Mouse (Mus musculus) testis, postnatal 14 days (tissue): Measurements from ENCODE around the gene Pbx4.

Experiments
- DNase-seq: peaks from one replicate; pipeline ENCODE4 v3.0.0; 2021; ENCODE audit warnings: low spot score

The Pbx4 gene

DNA sequence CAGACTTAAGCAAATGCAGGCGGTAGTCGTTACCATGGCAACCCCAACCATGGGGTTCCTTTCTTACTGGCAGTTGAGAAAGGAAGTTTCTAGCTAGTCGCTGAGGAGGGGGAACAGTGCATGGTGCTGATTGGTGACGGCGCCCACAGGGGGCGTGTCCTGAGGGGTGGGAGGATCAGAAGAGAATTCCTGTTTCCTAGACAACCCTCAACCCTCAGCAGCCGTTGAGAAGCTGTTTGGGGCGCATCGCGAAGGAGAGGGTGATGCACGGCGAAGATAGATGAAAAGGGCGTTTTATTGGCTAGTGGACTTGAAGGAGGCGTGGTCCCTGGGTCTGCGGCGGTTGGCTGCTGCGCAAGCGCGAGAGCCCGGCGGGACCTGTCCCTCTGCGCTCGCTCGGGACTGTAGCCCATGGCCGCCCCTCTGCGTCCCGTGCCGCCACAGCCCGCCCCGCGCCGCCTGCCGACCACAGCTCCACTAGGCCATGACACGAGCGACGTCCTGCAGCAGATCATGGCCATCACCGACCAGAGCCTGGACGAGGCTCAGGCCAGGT is at the start of gene Pbx4:
Pbx4 (plus strand) TSS at position 194 of the 556 bp plus-strand sequence.
- DNase-seq: peak; percentile 90

DNA sequence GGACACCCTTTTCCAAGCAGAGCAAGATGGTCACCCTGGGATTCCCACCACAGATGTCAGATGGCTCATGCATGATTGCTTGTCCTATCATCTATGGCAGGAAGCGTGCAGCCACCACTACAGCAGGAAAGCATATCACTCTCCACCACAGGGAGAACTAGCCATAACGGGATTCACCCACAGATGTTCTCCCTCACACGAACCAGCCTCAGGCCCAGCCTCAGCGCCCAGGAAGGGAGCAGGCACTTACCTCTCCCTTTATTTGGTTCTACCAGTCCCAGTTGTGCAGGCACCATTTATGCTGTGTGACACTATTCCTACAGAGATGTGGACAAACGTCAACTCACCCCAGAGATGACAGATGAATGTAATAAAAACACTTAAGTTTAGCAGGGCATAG is 43.2 kb upstream of the Pbx4 start:
- no peak for DNase-seq

DNA sequence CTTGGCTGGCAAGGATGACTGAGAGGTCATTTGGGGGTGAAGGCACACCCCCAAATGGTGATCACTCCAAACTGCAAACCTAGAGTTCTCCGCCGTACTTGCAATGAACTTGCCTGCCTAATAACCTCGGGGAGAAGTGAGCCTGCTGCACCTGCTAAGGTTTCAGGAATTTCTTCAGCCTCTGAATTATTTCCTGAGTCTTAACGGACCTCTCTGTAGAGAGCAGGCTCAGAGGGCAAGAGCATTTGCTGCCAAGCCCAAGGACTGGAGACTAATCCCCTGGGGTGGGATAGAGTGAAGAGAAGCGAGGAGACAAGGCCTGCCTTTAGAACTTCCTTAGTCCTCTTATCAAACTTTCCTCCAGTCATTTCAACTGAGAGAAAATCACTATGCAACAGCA is 42.6 kb upstream of the Pbx4 start:
- DNase-seq: no peak

DNA sequence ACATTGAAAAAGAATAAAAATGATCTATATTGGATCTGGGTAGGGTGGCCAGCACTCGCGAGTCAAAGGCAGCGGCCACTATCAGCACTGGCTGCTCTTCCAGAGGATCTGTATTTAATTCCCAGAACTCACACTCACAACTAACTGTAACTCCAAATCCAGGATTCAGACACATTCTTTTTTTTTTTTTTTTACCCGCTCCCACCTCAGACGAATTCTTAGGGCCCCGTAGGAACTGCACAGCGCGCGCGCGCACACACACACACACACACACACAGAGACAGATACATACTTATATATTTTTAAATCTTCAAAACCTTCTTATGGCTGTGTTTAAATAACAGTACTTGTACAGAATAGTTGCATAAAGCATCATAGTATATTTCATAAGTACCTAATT is 41.9 kb upstream of the Pbx4 start:
- no peak for DNase-seq

DNA sequence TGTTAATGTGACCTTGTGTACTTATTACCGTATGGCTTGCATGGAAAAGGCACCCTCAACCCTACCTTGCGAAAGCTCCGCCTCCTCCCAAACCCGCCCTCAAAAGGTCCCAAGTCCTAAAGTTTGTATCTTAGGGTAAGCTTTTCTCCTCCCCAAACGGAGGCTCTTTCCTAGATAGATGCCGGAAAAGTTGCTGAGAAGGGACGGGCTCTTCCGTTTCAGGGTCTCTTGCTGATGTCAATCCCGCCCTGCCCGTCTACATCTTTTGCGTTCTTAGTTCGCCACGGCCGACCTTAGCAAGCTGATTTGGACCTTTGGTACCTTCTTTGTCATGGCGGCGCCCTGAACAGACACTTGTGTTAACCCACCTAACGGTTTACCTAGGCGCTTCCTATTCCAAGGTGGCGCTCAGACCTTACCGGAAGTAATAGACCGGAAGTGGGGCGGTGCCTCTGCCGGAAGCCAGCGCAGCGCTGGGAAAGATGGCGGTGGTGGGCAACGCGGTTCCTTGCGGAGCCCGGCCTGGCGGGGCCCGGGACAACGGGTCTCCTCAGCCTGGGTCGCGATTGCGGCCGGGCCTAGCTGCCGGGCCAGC is 41.4 kb upstream of the Pbx4 start, which contains the start of the genes Atp13a1 and Zfp866:
Atp13a1 (plus strand) TSS at position 391 of the 595 bp plus-strand sequence.
Zfp866 (minus strand) TSS at position 406 of the 595 bp plus-strand sequence.
- DNase-seq: peak; percentile 91

DNA sequence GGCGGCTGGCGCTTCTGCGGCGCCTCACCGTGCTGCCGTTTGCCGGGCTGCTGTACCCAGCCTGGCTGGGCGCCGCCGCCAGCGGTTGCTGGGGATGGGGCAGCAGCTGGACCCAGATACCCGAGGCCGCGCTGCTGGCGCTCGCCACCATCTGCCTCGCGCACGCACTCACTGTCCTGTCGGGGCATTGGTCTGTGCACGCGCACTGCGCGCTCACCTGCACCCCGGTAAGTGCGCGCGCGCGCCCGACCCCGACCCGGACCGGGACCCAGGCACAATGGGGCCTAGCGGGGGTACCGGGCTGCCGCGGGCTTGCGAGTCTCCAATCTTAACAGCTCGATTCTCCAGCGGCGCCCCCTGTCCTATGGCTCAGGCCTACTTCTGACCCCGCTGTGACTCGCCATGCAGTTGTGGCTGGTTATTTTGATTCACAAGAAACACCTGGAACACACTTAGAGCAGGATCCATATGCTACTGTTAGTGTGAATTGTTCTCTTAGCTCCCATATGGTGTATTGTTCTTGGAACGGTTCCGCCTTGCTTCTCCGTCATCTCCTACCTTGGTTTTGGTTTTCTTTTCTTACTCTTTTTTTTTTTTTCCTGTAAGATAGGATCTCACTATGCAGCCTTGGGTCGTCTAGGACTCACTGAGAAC is 40.7 kb upstream of the Pbx4 start:
- peak; percentile 77 for DNase-seq

DNA sequence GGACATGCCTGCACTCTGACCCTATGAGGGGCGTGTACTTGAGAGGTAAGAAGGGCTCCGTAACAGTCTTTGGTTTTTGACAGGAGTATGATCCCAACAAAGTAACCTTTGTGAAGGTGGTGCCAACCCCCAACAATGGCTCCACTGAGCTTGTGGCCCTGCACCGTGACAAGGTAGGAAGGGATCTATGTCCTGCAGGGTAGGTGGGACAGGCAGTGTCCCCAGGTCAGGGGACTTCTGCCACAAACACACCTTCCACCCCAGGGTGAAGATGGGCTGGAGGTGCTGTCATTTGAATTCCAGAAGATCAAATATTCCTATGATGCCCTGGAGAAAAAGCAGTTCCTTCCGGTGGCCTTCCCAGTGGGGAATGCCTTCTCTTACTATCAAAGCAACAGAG is 38.6 kb upstream of the Pbx4 start:
- DNase-seq: no peak

DNA sequence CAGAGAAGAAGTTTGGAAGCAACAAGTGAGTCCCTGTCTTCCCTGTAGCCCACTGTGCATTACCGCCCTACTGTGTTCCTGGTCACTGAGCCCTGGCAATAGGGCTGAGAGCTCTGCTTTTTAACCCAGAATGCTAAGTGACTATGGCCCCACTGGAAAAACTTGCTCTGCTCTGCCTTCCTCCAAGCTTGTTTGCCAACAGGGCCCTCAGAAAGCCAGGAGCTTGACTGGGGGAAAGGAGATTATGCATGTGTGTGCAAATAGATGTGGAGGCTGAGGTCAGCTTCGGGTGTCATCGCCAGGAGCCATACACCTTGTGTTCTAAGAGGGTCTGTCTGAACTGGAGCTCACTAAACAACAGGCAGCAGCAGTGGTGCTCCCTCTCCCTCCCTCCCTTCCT is 38.2 kb upstream of the Pbx4 start:
- DNase-seq: no peak

DNA sequence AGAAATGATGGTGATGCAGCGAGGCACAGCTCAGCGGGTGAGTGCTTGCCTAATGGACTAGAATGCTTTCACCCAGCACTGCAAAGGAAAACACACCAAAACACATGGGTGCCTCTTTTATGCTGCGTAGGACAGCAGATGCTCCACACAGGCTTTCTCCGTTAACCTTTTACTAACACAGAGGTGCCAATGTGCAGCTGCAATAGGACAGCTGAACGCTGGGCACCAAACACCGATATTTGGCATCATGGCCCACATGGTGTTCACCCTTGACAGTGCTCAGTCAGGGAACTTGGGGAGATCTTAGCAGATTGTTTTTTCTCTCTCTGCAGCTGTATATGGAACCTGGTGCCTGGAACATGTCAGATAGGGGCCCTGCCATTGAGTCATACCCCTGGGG is 37.4 kb upstream of the Pbx4 start:
- no peak for DNase-seq

DNA sequence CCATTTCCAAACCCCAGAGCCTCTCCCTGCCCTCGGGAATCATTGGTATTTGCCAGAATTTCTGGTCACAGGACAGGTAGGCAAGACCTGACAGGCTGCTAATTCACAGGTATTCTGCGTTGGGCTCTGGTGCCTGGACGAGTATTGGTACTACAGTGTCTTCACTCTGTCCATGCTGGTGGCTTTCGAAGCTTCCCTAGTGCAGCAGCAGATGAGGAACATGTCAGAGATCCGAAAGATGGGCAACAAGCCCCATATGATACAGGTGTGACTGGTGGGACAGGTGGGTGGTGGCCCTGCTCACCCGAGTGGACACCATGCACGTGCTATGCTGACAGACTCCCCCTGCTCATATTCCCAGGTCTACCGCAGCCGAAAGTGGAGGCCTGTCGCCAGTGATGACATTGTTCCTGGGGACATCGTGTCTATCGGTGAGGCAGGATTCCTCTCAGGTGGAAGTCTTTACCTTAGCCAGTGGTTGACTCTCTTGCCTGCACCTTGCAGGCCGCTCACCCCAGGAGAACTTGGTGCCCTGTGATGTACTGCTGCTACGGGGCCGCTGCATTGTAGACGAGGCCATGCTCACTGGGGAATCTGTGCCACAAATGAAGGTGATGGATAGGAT is 35.5 kb upstream of the Pbx4 start:
- DNase-seq: no peak

DNA sequence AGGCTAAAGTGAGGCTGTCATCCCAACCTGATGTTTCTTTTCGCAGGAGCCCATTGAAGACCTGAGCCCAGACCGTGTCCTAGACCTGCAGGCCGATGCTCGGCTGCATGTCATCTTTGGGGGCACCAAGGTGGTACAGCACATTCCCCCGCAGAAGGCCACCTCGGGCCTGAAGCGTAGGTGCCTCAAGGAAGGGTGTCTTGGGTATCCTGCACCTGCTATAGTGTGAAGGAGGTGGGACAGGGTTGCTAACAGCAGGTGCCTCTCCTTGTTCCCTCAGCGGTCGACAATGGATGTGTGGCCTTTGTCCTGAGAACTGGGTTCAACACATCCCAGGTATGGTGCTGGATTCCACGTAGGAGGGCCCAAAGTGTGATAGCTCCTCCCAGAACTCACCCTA is 34.6 kb upstream of the Pbx4 start:
- no peak for DNase-seq

DNA sequence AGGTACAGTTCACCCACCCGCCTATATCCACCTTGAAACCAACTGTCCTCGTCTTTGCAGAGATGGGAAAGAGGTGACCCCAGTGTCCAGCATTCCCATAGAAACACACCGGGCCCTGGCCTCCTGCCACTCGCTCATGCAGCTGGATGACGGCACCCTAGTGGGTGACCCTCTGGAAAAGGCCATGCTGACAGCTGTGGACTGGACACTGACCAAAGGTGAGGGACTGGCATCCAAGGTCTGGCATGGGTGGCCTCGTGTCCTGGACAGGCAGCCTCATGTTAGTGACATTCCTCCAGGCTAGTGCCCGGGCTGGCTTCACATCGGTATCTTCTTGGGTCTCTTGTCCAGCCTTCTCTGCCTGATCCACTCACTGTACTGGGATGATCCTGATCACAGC is 33.0 kb upstream of the Pbx4 start:
- no peak for DNase-seq

DNA sequence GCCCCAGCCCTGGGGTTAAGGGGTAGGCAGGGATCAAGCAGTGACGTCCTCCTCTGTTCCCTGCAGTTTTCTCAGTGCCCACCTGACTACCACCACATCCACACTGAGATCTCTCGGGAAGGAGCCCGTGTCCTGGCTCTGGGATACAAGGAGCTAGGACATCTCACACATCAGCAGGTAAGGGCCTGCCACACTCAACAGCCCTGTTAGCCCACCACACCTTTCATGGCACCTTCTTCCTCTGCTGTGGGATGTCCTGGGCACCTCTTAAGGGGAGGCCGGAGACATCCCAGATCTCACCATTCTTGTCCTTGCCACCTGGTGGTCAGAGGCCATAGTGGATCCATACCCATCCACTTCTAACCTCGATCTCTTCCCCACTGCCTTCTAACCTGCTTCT is 32.3 kb upstream of the Pbx4 start:
- no peak for DNase-seq

DNA sequence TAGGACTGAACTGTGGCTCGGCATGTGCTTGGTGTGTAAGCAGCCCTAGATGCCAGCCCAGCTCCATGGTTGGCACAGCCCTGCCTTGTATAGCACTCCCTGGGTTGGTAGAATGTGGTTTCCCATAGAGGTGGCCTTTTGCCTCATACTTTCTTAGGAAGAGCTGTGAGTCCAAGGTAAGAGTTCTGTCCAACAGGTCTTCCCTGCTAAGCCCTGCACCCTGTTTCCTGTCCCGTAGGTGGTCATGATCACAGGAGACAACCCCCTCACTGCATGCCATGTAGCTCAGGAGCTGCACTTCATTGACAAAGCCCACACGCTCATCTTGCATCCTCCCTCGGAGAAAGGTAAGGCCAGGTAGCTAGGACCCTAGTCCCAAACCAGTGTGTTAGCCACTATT is 30.5 kb upstream of the Pbx4 start:
- no peak for DNase-seq

DNA sequence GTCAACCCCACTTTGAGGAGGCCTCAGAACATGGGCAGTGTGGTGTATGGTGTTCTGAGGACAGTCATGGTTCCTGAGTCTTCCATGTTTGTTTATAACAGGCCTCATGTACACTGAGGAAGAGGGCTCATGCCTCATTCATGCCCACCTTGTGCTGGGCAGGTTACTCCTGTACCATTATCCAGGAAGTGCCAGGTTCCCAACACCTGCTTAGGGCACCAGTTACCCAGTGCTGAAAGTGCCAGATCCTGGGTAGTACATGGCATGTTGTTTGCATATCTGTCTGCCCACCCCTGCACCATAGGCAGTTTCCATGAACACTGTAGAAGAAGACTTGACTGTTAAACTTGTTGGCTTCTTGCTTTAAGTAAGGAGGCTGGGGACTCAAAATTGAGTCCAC is 30.1 kb upstream of the Pbx4 start:
- no peak for DNase-seq

DNA sequence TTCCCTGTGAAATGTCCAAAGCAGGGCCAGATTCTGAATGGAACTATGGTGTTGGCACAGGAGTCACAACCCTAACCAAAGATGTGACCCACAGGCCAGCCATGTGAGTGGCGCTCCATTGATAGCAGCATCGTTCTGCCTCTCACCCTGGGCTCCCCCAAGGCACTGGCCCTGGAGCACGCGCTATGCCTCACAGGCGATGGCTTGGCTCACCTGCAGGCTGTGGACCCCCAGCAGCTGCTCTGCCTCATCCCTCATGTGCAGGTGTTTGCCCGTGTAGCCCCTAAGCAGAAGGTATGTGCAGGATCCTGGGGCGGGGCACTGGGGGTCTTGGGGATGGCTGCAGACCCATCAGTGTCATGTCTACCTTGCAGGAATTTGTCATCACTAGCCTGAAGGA is 28.9 kb upstream of the Pbx4 start:
- DNase-seq: no peak

DNA sequence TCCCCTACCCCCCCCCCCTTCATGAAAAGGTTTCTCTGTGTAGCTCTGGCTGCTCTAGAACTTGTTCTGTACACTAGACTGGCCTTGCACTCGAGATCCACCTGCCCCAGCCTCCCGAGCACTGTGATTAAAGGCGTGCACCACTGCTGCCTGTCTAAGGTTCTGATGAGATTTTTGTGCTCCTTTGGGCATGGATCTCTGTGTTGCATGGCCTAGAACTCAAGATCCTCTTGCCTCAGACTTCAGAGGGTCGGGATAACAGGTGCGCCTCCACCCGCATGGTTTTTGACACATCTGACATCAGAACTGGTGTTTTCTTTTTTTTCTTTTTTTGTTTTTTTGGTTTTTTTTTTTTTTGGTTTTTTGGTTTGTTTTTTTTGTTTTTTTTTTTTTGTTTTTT is 27.8 kb upstream of the Pbx4 start:
- no peak for DNase-seq

DNA sequence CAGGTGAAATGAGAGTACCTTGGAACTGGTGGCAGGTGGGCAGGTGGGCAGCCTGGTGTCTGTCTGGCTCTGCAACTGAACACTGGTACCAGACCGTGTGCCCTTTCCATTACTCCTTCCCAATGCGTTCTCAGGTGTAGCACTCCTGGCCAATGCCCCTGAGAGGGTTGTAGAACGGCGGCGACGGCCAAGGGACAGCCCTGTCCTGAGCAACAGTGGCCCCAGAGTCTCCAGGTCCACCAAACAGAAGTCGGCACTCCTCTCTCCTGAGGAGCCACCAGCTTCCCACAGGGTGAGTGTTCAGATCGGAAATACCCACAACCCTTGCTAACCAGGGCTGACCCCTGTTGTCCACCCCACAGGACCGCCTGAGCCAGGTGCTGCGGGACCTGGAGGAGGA is 27.2 kb upstream of the Pbx4 start:
- no peak for DNase-seq

DNA sequence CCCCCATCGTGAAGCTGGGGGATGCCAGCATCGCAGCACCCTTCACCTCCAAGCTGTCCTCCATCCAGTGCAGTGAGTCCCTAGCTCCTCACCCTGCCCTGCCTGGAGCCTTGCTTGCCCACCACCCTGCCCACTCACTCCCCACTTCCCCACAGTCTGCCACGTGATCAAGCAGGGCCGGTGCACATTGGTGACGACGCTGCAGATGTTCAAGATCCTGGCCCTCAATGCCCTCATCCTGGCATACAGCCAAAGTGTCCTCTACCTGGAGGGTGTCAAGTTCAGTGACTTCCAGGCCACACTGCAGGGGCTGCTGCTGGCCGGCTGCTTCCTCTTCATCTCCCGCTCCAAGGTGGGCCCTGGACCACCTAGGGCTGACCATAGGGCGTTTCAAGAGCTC is 26.8 kb upstream of the Pbx4 start:
- DNase-seq: no peak

DNA sequence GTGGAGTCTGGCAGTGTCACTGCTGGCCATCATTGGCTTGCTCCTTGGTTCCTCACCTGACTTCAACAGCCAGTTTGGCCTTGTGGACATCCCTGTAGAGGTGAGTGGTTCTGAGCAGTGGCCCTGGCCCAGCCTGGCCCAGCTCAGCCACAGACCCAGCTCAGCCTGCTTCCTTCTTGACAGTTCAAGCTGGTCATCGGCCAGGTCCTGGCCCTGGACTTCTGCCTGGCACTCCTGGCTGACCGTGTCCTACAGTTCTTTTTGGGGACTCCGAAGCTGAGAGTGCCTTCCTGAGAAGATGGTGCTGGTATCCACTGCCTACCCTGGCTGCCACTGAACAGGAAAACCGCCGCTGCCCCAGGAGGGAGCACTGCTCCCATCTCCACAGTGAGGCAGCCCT is 25.1 kb upstream of the Pbx4 start:
- no peak for DNase-seq

DNA sequence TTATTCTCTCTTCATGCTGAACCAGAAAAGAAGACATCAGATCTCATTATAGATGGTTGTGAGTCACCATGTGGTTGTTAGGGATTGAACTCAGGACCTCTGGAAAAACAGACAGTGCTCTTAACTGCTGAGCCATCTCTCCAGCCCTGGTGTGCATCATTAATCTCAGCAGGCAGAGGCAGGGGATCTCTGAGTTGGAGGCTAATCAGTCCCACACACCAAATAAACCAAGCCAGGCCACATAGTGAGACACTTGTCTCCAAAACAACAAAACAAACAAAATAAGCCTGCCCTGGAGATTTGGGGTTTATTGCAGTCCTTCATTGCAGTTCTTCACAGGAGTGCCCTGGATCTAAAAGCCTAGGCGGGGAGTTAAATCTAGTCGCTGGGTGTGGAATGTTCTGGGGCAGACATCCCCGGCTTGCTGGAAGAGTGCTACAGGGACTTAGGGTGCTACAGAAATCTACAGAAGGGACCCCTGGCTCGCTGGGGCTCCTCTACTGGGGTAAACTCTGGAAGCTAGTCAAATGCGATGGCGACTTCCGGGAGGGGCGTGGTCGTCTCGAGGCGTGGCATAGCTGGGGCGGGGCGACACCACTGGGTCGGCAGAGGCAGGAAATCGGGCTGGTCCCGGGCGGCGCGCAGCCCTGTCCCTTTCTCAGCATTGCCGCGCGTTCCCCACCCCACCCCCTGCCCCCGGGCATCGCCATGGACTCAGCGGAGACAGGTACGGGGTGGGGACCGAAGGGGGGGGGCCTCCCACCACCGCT is 24.0 kb upstream of the Pbx4 start, which contains the start of gene Gmip:
Gmip (plus strand) TSS at position 586 of the 770 bp plus-strand sequence.
- peak; percentile 63 for DNase-seq

DNA sequence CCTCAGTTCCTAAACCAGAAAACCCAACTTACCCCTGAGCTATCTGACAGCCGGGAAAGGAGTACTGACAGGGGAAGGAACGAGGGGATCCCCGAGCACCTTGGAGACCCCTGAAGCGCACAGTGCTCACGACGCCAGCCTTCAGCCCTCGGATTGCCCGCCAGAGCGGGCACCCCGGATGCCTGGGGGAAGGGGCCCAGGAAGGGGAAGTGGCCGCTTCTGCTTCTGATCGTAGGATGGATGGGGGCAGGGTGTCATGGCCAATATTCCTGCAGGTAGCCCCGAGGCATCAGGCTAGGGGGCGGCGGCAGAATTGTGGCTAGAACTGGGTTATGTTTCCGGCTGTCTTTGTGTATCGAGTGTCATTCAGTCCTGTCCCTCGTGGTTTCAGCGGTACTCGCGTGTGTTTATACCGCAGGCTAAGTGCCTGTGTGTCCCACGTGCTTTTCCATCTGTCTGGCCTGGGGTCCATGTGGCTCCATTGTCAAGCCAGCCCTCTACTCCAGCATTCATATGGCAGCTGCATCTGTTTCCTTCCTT is 23.4 kb upstream of the Pbx4 start:
- DNase-seq: no peak
